Mouse (Mus musculus) ES-E14 (cell line): ENCODE measurements around the gene Srp14.

Source experiments
- CHD2 ChIP-seq: IDR thresholded peaks from 2 replicates; pipeline ENCODE4 v1.6.1; 2014; ENCODE audit warnings: mild to moderate bottlenecking, low read depth, low read length, inconsistent platforms
- HCFC1 ChIP-seq: IDR thresholded peaks from 2 replicates; pipeline ENCODE4 v1.6.1; 2012; ENCODE audit warnings: low read length, inconsistent platforms, borderline replicate concordance; ENCODE audit not compliant: insufficient read depth
- MAFK ChIP-seq: IDR thresholded peaks from 2 replicates; pipeline ENCODE4 v1.6.1; 2014; ENCODE audit warnings: mild to moderate bottlenecking, low read depth, low read length, inconsistent platforms; ENCODE audit not compliant: insufficient read depth
- ZC3H11A ChIP-seq: IDR thresholded peaks from 2 replicates; pipeline ENCODE4 v1.6.1; 2012; ENCODE audit warnings: low read depth, mild to moderate bottlenecking, inconsistent platforms, low read length, borderline replicate concordance
- ZNF384 ChIP-seq: IDR thresholded peaks from 2 replicates; pipeline ENCODE4 v1.6.1; 2012; ENCODE audit warnings: low read depth, low read length, inconsistent platforms

DNA sequence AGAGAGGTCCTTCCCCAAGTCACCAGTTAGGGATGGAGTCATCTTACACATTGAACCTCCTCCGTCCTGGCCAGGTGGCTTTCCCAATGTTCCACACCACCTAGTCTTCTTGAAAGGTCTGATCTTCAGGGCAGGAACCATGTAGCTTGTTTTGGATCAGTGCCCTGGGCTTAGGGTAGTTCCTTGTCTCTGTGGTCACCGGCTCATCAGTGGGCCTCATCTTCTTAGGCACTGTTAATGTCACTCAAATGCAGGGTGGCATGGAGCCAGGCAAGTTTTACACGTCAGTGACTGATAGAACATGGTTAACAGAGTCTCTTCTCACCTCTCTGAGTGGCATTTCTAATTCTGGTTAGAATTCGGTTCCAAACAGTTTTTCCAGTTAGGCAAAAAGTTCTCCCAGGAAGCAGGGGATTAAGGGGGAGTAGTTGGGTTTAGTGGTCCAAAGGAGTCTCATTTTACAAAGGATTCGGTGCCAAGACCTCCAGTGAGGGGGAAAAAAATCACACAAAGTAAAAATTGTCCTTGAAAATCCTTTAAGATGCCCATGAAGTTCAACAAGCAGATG lies 43.7 kb upstream of the Srp14 start:
- TF ChIP-seq HCFC1 (no peak), ZNF384 (no peak), ZC3H11A (no peak), CHD2 (no peak), MAFK (no peak)
